Mouse (Mus musculus): ENCODE data around the gene Naa35. TPM values are rescaled to one million over a fixed set of nuclear protein-coding genes. Genes with fewer than 3 reads are reported as not detected.
A peak's percentile ranks its signal among the peaks of the same experiment; 100 is the strongest.

Naa35 gene
- total RNA-seq, 1 experiment from 2014 or later, result 78.1 TPM

GRCm38 (mm10) chr13:59653136-59653535 lies 68.1 kb downstream of the Naa35 start:
- ATAC-seq (replicated peaks in 1 of 2; ENCODE audit: insufficient read depth in 1 of 2, low FRiP score in 2 of 2, low TSS enrichment in 1 of 2, low read depth in 1 of 2, poor library complexity in 2 of 2, severe bottlenecking in 2 of 2), result no peak

GRCm38 (mm10) chr13:59654465-59654864 lies 69.4 kb downstream of the Naa35 start:
- ATAC-seq (replicated peaks in 1 of 2; ENCODE audit: insufficient read depth in 1 of 2, low FRiP score in 2 of 2, low TSS enrichment in 1 of 2, low read depth in 1 of 2, poor library complexity in 2 of 2, severe bottlenecking in 2 of 2), result no peak

- ATAC-seq (replicated peaks in 1 of 2; ENCODE audit: insufficient read depth in 1 of 2, low FRiP score in 2 of 2, low TSS enrichment in 1 of 2, low read depth in 1 of 2, poor library complexity in 2 of 2, severe bottlenecking in 2 of 2), result no peak
Measured at GRCm38 (mm10) chr13:59655718-59656315, 70.8 kb downstream of the Naa35 start.

GRCm38 (mm10) chr13:59656316-59656832 lies 71.3 kb downstream of the Naa35 start:
- peak; percentile 75 to 90 for ATAC-seq (replicated peaks in 1 of 2; ENCODE audit: insufficient read depth in 1 of 2, low FRiP score in 2 of 2, low TSS enrichment in 1 of 2, low read depth in 1 of 2, poor library complexity in 2 of 2, severe bottlenecking in 2 of 2)

- no peak for ATAC-seq (replicated peaks in 1 of 2; ENCODE audit: insufficient read depth in 1 of 2, low FRiP score in 2 of 2, low TSS enrichment in 1 of 2, low read depth in 1 of 2, poor library complexity in 2 of 2, severe bottlenecking in 2 of 2)
Measured at GRCm38 (mm10) chr13:59656975-59657388, 71.9 kb downstream of the Naa35 start.

GRCm38 (mm10) chr13:59657781-59658180 lies 72.7 kb downstream of the Naa35 start:
- ATAC-seq (replicated peaks in 1 of 2; ENCODE audit: insufficient read depth in 1 of 2, low FRiP score in 2 of 2, low TSS enrichment in 1 of 2, low read depth in 1 of 2, poor library complexity in 2 of 2, severe bottlenecking in 2 of 2), result no peak

- ATAC-seq (replicated peaks in 1 of 2; ENCODE audit: insufficient read depth in 1 of 2, low FRiP score in 2 of 2, low TSS enrichment in 1 of 2, low read depth in 1 of 2, poor library complexity in 2 of 2, severe bottlenecking in 2 of 2), result no peak
Measured at GRCm38 (mm10) chr13:59660371-59660770, 75.3 kb downstream of the Naa35 start.

- no peak for ATAC-seq (replicated peaks in 1 of 2; ENCODE audit: insufficient read depth in 1 of 2, low FRiP score in 2 of 2, low TSS enrichment in 1 of 2, low read depth in 1 of 2, poor library complexity in 2 of 2, severe bottlenecking in 2 of 2)
Measured at GRCm38 (mm10) chr13:59661387-59661786, 76.3 kb downstream of the Naa35 start.

- no peak for ATAC-seq (replicated peaks in 1 of 2; ENCODE audit: insufficient read depth in 1 of 2, low FRiP score in 2 of 2, low TSS enrichment in 1 of 2, low read depth in 1 of 2, poor library complexity in 2 of 2, severe bottlenecking in 2 of 2)
Measured at GRCm38 (mm10) chr13:59661966-59662365, 76.9 kb downstream of the Naa35 start.

- no peak for ATAC-seq (replicated peaks in 1 of 2; ENCODE audit: insufficient read depth in 1 of 2, low FRiP score in 2 of 2, low TSS enrichment in 1 of 2, low read depth in 1 of 2, poor library complexity in 2 of 2, severe bottlenecking in 2 of 2)
Measured at GRCm38 (mm10) chr13:59663939-59664712, 79.1 kb downstream of the Naa35 start.

GRCm38 (mm10) chr13:59667763-59668162 lies 82.7 kb downstream of the Naa35 start:
- ATAC-seq (replicated peaks in 1 of 2; ENCODE audit: insufficient read depth in 1 of 2, low FRiP score in 2 of 2, low TSS enrichment in 1 of 2, low read depth in 1 of 2, poor library complexity in 2 of 2, severe bottlenecking in 2 of 2), result no peak

- peak; percentile 60 to 66 for ATAC-seq (replicated peaks in 1 of 2; ENCODE audit: insufficient read depth in 1 of 2, low FRiP score in 2 of 2, low TSS enrichment in 1 of 2, low read depth in 1 of 2, poor library complexity in 2 of 2, severe bottlenecking in 2 of 2)
Measured at GRCm38 (mm10) chr13:59668501-59669093, 83.5 kb downstream of the Naa35 start.

GRCm38 (mm10) chr13:59669946-59670345 lies 84.9 kb downstream of the Naa35 start:
- ATAC-seq (replicated peaks in 1 of 2; ENCODE audit: insufficient read depth in 1 of 2, low FRiP score in 2 of 2, low TSS enrichment in 1 of 2, low read depth in 1 of 2, poor library complexity in 2 of 2, severe bottlenecking in 2 of 2), result no peak

- no peak for ATAC-seq (replicated peaks in 1 of 2; ENCODE audit: insufficient read depth in 1 of 2, low FRiP score in 2 of 2, low TSS enrichment in 1 of 2, low read depth in 1 of 2, poor library complexity in 2 of 2, severe bottlenecking in 2 of 2)
Measured at GRCm38 (mm10) chr13:59671521-59671920, 86.5 kb downstream of the Naa35 start.

- ATAC-seq (replicated peaks in 1 of 2; ENCODE audit: insufficient read depth in 1 of 2, low FRiP score in 2 of 2, low TSS enrichment in 1 of 2, low read depth in 1 of 2, poor library complexity in 2 of 2, severe bottlenecking in 2 of 2), result peak; percentile 51 to 63
Measured at GRCm38 (mm10) chr13:59672248-59672647, 87.2 kb downstream of the Naa35 start.

- ATAC-seq (replicated peaks in 1 of 2; ENCODE audit: insufficient read depth in 1 of 2, low FRiP score in 2 of 2, low TSS enrichment in 1 of 2, low read depth in 1 of 2, poor library complexity in 2 of 2, severe bottlenecking in 2 of 2), result no peak
Measured at GRCm38 (mm10) chr13:59673597-59673996, 88.5 kb downstream of the Naa35 start.

GRCm38 (mm10) chr13:59674215-59674614 lies 89.2 kb downstream of the Naa35 start:
- ATAC-seq (replicated peaks in 1 of 2; ENCODE audit: insufficient read depth in 1 of 2, low FRiP score in 2 of 2, low TSS enrichment in 1 of 2, low read depth in 1 of 2, poor library complexity in 2 of 2, severe bottlenecking in 2 of 2), result no peak

- ATAC-seq (replicated peaks in 1 of 2; ENCODE audit: insufficient read depth in 1 of 2, low FRiP score in 2 of 2, low TSS enrichment in 1 of 2, low read depth in 1 of 2, poor library complexity in 2 of 2, severe bottlenecking in 2 of 2), result no peak
Measured at GRCm38 (mm10) chr13:59674761-59675150, 89.7 kb downstream of the Naa35 start.

Data from hematopoietic stem cell, adult 5-6 weeks (primary cell).